Mouse (Mus musculus): ENCODE results near the gene Lrpap1. TPM values are rescaled to one million over a fixed set of nuclear protein-coding genes. Genes with fewer than 3 reads are reported as not detected.

The Lrpap1 gene
- polyA plus RNA-seq, 1 experiment from 2014 or later = 115 TPM

- H3K36me3 ChIP-seq = no peaks in the 10 kb centered on the region
- H3K9me3 ChIP-seq (replicated peaks) = no peaks in the 10 kb centered on the region
Observed at GRCm38 (mm10) chr5:35137510-35138182, 32.1 kb upstream of the Lrpap1 start.

GRCm38 (mm10) chr5:35135903-35136302 lies 30.3 kb upstream of the Lrpap1 start:
- Histone ChIP-seq H3K36me3 (no peaks in the 10 kb centered on the region), H3K4me1 (0 out of 2 replicates have a peak, but pooled peaks cover 2% of the 10 kb centered on the region), H3K9ac (no peak overlapping the region), H3K4me3 (no peak overlapping the region), H3K27me3 (no peaks in the 10 kb centered on the region; the same call in 1 of the 2 replicates), H3K4me2 (replicated peaks) (no peak overlapping the region), H3K9me3 (replicated peaks) (no peaks in the 10 kb centered on the region), H3K27ac (no peak overlapping the region)
- 77% methylated on average over 5 of the region's 5 CpGs for WGBS
- no peak for ATAC-seq (ENCODE audit: low FRiP score)

More at GRCm38 (mm10) chr5:35137510-35138182, 32.1 kb upstream of the Lrpap1 start:
- H3K4me1 ChIP-seq = peaks cover 8% of the 10 kb centered on the region
- 67% methylated on average over 13 of the region's 13 CpGs for WGBS
- no peak overlapping the region for H3K9ac ChIP-seq
- no peak overlapping the region for H3K4me2 ChIP-seq (replicated peaks)
- 0 out of 2 replicates have a peak, but pooled peaks have one; percentile 48 for ATAC-seq (ENCODE audit: low FRiP score)
- H3K27ac ChIP-seq = no peak overlapping the region
- H3K4me3 ChIP-seq = no peak overlapping the region
- no peaks in the 10 kb centered on the region for H3K27me3 ChIP-seq

- WGBS = 68% methylated on average over 3 of the region's 3 CpGs
- H3K36me3 ChIP-seq = no peaks in the 10 kb centered on the region
- no peaks in the 10 kb centered on the region; the same call in 1 of the 2 replicates for H3K27me3 ChIP-seq
- no peak for ATAC-seq (ENCODE audit: low FRiP score)
- no peak overlapping the region for H3K4me3 ChIP-seq
- H3K4me2 ChIP-seq (replicated peaks) = no peak overlapping the region
- H3K9ac ChIP-seq = no peak overlapping the region
- H3K9me3 ChIP-seq (replicated peaks) = no peaks in the 10 kb centered on the region
- 0 out of 2 replicates have a peak, but pooled peaks cover 2% of the 10 kb centered on the region for H3K4me1 ChIP-seq
- no peak overlapping the region for H3K27ac ChIP-seq
Observed at GRCm38 (mm10) chr5:35134286-35134685, 28.7 kb upstream of the Lrpap1 start.

GRCm38 (mm10) chr5:35133468-35133867 lies 27.9 kb upstream of the Lrpap1 start:
- Histone ChIP-seq H3K27me3 (no peaks in the 10 kb centered on the region; the same call in 1 of the 2 replicates), H3K36me3 (no peaks in the 10 kb centered on the region), H3K4me2 (replicated peaks) (no peak overlapping the region), H3K9me3 (replicated peaks) (no peaks in the 10 kb centered on the region), H3K27ac (no peak overlapping the region), H3K4me3 (no peak overlapping the region), H3K9ac (no peak overlapping the region), H3K4me1 (0 out of 2 replicates have a peak, but pooled peaks cover 2% of the 10 kb centered on the region)
- no peak for ATAC-seq (ENCODE audit: low FRiP score)
- 92% methylated on average over 4 of the region's 4 CpGs for WGBS

- ATAC-seq (ENCODE audit: low FRiP score) = no peak
- 91% methylated on average over 9 of the region's 9 CpGs for WGBS
Observed at GRCm38 (mm10) chr5:35132278-35132980, 26.9 kb upstream of the Lrpap1 start.

GRCm38 (mm10) chr5:35131773-35132172 lies 26.2 kb upstream of the Lrpap1 start:
- H3K36me3 ChIP-seq = no peaks in the 10 kb centered on the region
- H3K4me3 ChIP-seq = no peak overlapping the region
- 7% methylated on average over 7 of the region's 7 CpGs for WGBS
- no peak overlapping the region for H3K4me2 ChIP-seq (replicated peaks)
- H3K9ac ChIP-seq = no peak overlapping the region
- no peaks in the 10 kb centered on the region for H3K9me3 ChIP-seq (replicated peaks)
- H3K27ac ChIP-seq = no peak overlapping the region
- H3K4me1 ChIP-seq = no peaks in the 10 kb centered on the region
- no peaks in the 10 kb centered on the region; the same call in 1 of the 2 replicates for H3K27me3 ChIP-seq
- 0 out of 2 replicates have a peak, but pooled peaks have one; percentile 48 for ATAC-seq (ENCODE audit: low FRiP score)

More at GRCm38 (mm10) chr5:35132278-35132980, 26.9 kb upstream of the Lrpap1 start:
- H3K9ac ChIP-seq = no peak overlapping the region
- H3K4me3 ChIP-seq = no peak overlapping the region
- H3K27ac ChIP-seq = no peak overlapping the region
- H3K4me1 ChIP-seq = no peaks in the 10 kb centered on the region
- H3K27me3 ChIP-seq = no peaks in the 10 kb centered on the region; the same call in 1 of the 2 replicates
- no peaks in the 10 kb centered on the region for H3K9me3 ChIP-seq (replicated peaks)
- H3K4me2 ChIP-seq (replicated peaks) = no peak overlapping the region
- no peaks in the 10 kb centered on the region for H3K36me3 ChIP-seq

- Histone ChIP-seq H3K4me2 (replicated peaks) (no peak overlapping the region), H3K4me3 (no peak overlapping the region), H3K9me3 (replicated peaks) (no peaks in the 10 kb centered on the region), H3K27me3 (no peaks in the 10 kb centered on the region; the same call in 1 of the 2 replicates), H3K9ac (no peak overlapping the region), H3K27ac (no peak overlapping the region), H3K36me3 (no peaks in the 10 kb centered on the region), H3K4me1 (no peaks in the 10 kb centered on the region)
- ATAC-seq (ENCODE audit: low FRiP score) = no peak
- WGBS = 29% methylated on average over 1 of the region's 1 CpGs
Observed at GRCm38 (mm10) chr5:35131237-35131636, 25.7 kb upstream of the Lrpap1 start.

GRCm38 (mm10) chr5:35129767-35130191 lies 24.2 kb upstream of the Lrpap1 start:
- no peak overlapping the region for H3K4me3 ChIP-seq
- no peaks in the 10 kb centered on the region for H3K4me1 ChIP-seq
- no peak overlapping the region for H3K4me2 ChIP-seq (replicated peaks)
- no peak overlapping the region for H3K9ac ChIP-seq
- no peaks in the 10 kb centered on the region; the same call in 1 of the 2 replicates for H3K27me3 ChIP-seq
- no peaks in the 10 kb centered on the region for H3K36me3 ChIP-seq
- no peaks in the 10 kb centered on the region for H3K9me3 ChIP-seq (replicated peaks)
- no peak overlapping the region for H3K27ac ChIP-seq
- no peak for ATAC-seq (ENCODE audit: low FRiP score)
- 93% methylated on average over 7 of the region's 7 CpGs for WGBS

GRCm38 (mm10) chr5:35129208-35129607 lies 23.6 kb upstream of the Lrpap1 start:
- no peaks in the 10 kb centered on the region for H3K36me3 ChIP-seq
- no peak overlapping the region for H3K9ac ChIP-seq
- no peaks in the 10 kb centered on the region; the same call in 1 of the 2 replicates for H3K27me3 ChIP-seq
- ATAC-seq (ENCODE audit: low FRiP score) = no peak
- WGBS = 87% methylated on average over 16 of the region's 16 CpGs
- H3K4me1 ChIP-seq = no peaks in the 10 kb centered on the region
- no peak overlapping the region for H3K27ac ChIP-seq
- H3K4me3 ChIP-seq = no peak overlapping the region
- no peaks in the 10 kb centered on the region for H3K9me3 ChIP-seq (replicated peaks)
- no peak overlapping the region for H3K4me2 ChIP-seq (replicated peaks)

GRCm38 (mm10) chr5:35120024-35120423 lies 14.5 kb upstream of the Lrpap1 start:
- no peak for ATAC-seq (ENCODE audit: low FRiP score)
- WGBS = 92% methylated on average over 8 of the region's 8 CpGs
- Histone ChIP-seq H3K9ac (no peak overlapping the region), H3K4me2 (replicated peaks) (no peak overlapping the region), H3K4me3 (no peak overlapping the region), H3K27me3 (no peaks in the 10 kb centered on the region), H3K27ac (no peak overlapping the region), H3K9me3 (replicated peaks) (no peaks in the 10 kb centered on the region), H3K4me1 (no peaks in the 10 kb centered on the region), H3K36me3 (no peaks in the 10 kb centered on the region)

GRCm38 (mm10) chr5:35118418-35118817 lies 12.9 kb upstream of the Lrpap1 start:
- no peak for ATAC-seq (ENCODE audit: low FRiP score)
- no peak overlapping the region for H3K27ac ChIP-seq
- H3K9me3 ChIP-seq (replicated peaks) = no peaks in the 10 kb centered on the region
- WGBS = 97% methylated on average over 2 of the region's 2 CpGs
- no peak overlapping the region for H3K9ac ChIP-seq
- H3K36me3 ChIP-seq = no peaks in the 10 kb centered on the region
- H3K4me1 ChIP-seq = no peaks in the 10 kb centered on the region
- no peak overlapping the region for H3K4me3 ChIP-seq
- H3K27me3 ChIP-seq = no peaks in the 10 kb centered on the region
- H3K4me2 ChIP-seq (replicated peaks) = no peak overlapping the region

- Histone ChIP-seq H3K4me3 (no peak overlapping the region), H3K4me1 (no peaks in the 10 kb centered on the region), H3K9ac (no peak overlapping the region), H3K27me3 (no peaks in the 10 kb centered on the region), H3K36me3 (no peaks in the 10 kb centered on the region), H3K4me2 (replicated peaks) (no peak overlapping the region), H3K27ac (no peak overlapping the region), H3K9me3 (replicated peaks) (no peaks in the 10 kb centered on the region)
- ATAC-seq (ENCODE audit: low FRiP score) = no peak
- WGBS = 75% methylated on average over 3 of the region's 3 CpGs
Observed at GRCm38 (mm10) chr5:35117633-35118032, 12.1 kb upstream of the Lrpap1 start.

All from hindbrain, embryonic 12.5 days (tissue).